Mouse (Mus musculus) left cerebral cortex, postnatal 14 days (tissue): Measurements from ENCODE around the gene Myl3. TPM values are rescaled to one million over a fixed set of nuclear protein-coding genes. Genes with fewer than 3 reads are reported as not detected.

ENCODE experiments used
- DNase-seq, 2 experiments: peaks; one replicate each; pipeline ENCODE4 v3.0.0; 2021 to 2022; ENCODE audit warnings: low spot score in 2 of 2, mixed read lengths in 1 of 2
- intact Hi-C: fragments of 180-260 bp; cut with DNase I; formaldehyde crosslinking; loops from one replicate; pipeline ENCODE4 v1.15.1; 2025
- total RNA-seq, 2 experiments: library from RNA; stranded (reverse); gene quantifications; 2 replicates each; pipeline ENCODE4 v1.2.3; 2021

The Myl3 gene
- total RNA-seq, 2 experiments from 2014 or later: 0.53 TPM; not detected in 1

DNA sequence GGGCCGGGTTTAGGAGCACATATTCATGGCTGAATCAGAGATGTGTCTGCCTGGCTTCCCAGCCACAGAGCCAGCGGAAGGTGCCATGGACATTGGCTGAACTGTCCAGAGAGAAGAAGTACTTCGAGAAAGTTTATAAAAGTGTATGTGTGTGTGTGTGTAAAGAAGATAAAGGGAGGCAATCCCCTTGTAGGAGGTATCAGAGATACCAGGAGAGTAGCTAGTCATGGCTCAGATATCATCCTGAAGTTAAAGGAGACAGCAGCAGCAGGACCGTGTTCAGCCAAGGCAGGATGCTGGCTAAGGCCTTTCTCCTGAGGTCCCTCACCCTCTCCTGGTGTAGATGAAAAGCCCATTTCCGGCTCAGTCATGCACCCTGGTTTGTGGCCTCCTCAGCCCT lies 9.8 kb downstream of the Myl3 start:
- intact Hi-C loops: no loop called here
- no peak for DNase-seq

DNA sequence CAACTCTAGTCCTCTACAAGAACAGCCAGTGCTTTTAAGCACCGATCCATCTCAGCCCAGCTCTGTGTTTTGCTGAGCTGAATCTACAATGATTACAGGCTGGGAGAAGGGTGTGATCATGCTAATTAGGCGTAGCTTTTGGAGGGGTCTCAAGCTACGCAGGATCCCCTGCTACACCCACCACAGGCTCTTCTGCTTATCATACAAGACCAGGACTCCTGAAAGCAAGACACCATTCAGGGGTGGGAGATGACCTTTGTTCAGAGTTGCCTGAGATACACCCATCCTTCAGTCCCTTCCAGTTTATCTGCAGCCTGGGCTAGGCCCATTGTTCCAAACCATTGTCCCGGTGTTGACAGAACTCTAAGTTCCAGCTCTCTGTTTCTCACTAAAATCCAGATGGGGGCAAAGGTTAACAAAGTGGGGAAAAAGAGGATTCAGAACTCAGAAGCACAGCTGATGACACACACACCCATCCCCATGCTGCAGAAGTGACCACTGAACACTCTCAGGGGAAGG lies 11.3 kb downstream of the Myl3 start:
- intact Hi-C loops: no loop called here
- DNase-seq: no peak

DNA sequence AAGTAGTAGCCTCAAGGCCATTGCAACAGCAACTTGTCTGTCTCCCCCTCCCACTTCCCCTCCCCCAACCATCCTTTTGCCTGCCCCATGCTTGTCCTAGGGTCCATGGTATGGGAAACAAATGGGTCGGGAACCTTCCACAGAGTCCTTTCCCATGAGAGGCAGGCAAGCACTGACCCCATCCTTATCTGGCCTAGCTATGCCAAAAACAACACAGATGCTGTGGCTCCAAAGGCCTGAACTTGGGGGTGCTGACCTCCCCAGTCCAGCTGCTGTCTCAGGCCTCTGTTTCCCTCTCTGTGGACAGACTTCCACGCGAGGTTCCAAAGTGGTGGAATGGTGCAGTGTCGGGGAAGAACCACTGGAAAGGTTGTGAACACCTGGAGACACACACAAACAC lies 12.1 kb downstream of the Myl3 start:
- no peak for DNase-seq
- intact Hi-C loops: no loop called here

DNA sequence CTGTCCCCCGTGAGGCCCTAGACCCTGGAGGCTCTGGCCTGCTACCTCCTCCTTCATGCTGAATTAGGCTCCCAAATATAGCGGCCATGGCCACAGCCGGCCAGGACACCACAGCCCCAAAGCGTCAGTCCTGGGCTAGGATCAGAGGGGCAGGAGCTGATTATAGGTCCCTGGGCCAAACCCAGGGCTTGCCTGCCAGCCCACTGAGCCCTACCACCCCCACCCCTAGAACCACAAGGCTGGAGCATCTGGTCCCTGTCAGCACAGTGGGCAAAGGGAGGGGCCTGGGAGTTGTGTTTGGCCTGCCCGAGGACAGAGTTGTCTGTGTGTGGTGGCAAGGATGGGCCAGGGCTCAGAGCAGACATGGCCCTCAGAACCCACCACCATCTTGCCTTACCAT lies 16.2 kb downstream of the Myl3 start:
- intact Hi-C loops: no loop called here
- no peak for DNase-seq

DNA sequence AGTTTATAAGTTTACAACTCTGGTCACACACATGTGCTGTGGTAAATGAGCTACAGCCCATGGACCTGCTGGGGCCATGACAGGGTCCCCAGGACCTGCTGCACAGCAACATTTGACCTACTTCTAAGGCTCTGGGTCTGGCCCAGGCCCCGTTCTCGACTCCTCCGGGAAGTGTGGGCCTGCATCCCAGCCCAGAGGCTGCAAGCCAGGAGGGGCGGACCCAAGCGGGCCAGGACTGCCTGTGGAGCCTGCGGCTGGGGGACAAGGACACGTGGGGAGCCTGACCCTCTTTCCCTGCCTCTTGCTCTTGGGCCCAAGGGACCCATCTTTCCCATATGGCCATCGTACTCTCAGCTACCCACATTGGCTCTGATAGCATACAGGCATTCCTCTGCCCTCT lies 16.9 kb downstream of the Myl3 start:
- intact Hi-C loops: no loop called here

DNA sequence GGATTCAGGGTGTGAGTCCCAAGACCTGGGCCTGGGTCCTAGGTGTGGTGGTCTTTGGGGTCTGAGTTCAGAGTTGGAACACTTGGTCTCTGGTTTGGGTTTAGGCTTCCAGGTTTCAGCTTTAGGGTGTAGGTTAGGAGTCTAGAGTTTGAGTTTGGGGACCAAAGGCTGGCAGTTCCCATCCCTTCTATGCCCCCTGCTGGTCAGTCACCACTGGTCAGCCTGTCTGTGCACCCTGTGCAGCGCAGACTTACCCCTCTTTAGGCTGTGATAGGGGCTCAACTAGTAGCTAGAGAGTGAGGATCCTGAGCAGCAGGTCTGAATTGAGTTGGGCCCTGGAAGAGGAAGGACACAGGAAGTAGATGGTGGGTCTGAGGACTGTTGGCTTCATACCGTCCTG lies 17.6 kb downstream of the Myl3 start:
- peak in 1 of 2 experiments; percentile 53 for DNase-seq
- intact Hi-C loops: no loop called here

More for the DNA sequence above, 16.9 kb downstream of the Myl3 start:
- peak; percentile 31 to 41 for DNase-seq

DNA sequence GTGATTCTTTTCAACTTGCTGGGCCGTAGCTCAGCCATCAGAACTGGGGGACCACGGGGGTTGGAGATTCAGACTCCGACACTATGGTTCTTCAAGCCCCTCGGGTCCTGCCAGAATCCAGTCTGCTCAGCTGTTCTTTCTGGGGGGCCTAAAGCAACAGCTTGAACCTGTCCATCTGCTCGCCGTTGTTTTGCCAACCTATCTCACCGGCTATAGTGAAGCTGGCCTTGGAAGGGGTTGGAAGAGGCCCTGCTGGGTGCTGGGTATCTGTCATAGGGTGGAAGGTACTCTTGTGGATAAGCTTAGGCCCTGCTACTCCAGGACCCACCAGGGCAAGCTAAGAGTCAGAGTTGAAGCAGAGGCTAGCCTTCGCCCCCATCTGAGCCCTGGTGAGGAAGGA lies 19.2 kb downstream of the Myl3 start:
- no peak for DNase-seq
- intact Hi-C loops: no loop called here

DNA sequence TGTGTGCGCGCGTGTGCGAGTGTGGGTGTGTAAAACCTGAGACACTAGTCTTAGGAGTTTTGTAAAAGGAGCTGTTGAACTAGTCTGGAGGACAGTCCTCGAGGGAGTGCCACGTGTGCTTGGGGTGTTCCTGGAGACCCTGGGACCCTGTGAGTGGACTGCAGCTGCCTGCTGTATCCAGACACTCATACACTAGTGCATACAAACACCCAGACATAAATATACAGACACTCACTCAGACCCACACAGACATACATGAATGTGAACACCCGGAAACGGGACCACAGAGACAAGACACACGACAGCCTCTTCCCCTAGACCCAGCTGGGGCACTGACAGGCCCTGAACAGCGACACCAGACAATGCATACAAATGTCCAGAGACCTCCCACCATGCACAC lies 21.1 kb downstream of the Myl3 start:
- intact Hi-C loops: no loop called here
- no peak for DNase-seq

DNA sequence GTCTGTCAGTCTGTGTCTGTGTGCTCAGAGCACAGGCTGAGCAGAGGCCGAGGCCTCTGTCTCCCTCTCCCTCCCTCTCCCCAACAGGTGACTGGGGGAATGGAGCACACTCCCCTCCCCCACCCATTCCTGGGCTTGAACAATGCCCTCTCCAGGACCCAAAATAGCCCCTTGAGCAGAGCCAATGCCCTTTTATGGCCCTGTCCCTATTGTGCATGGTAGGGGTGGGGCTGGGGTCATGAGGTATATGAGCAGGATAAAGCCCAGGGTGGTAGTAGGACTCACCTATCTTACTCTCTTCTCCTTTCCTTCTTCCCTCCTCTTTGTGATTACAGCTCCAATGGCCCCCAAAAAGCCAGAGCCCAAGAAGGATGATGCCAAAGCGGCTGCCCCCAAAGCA lies 21.7 kb downstream of the Myl3 start:
- intact Hi-C loops: no loop called here
- DNase-seq: no peak

DNA sequence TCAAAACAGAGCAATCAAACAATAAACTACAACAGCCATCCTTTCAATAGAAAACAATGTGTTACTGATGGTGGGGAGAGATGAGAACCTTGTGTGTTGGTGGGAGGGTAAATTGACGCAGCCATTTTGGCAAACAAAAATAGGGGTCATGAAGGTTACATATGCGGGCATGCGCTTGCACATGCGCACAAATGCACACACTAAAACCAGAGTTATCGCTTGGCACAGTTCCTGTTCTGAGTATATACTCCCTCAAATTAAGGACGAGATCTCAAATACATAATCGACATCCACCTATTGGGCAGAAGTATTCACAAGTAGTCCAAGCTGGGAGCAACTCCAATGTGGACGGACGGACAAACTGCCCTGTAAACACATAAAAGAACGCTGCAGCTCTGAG lies 30.7 kb downstream of the Myl3 start:
- intact Hi-C loops: no loop called here
- no peak for DNase-seq

DNA sequence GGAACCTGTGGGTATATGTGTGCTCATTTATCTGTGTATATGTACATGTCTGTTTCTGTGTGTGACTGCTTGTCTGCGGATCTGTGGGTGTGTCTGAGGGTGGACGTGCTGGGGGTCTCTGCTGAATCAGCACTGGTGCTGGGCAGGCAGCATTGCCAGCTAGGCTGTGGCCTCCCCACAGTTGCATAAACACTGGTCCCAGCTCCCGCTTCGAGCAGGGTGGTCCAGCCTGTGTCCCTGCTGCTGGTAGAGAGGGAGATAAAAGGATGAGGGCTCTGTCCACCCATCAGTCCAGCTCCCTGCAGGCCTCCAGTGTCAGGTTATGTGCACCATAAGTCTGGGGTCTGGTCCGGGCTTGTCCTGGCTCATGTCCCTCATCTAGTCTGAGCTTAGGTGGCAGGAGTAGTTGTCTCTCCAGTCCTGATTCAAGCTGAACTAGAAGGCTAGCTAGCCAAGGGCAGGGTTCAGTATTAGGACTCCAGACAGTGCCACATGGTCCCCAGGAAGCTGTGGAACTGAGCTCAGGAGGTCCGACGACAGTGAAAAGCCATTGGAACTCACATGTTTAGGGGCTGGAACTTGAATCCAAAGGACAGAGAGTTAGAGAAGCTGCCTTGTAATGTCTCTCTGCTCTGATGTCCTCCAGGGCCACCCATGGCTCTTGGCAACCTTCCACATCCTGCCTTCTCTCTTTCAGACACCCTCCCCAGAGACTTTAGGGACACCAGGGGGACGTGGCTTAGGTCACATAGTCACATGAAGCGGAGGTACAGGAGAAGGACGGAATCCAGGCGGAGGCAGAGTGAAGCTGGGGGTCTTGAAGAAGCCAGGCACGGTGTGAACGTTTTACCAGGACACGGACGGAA lies 33.0 kb downstream of the Myl3 start:
- no peak for DNase-seq
- intact Hi-C loops: no loop called here

DNA sequence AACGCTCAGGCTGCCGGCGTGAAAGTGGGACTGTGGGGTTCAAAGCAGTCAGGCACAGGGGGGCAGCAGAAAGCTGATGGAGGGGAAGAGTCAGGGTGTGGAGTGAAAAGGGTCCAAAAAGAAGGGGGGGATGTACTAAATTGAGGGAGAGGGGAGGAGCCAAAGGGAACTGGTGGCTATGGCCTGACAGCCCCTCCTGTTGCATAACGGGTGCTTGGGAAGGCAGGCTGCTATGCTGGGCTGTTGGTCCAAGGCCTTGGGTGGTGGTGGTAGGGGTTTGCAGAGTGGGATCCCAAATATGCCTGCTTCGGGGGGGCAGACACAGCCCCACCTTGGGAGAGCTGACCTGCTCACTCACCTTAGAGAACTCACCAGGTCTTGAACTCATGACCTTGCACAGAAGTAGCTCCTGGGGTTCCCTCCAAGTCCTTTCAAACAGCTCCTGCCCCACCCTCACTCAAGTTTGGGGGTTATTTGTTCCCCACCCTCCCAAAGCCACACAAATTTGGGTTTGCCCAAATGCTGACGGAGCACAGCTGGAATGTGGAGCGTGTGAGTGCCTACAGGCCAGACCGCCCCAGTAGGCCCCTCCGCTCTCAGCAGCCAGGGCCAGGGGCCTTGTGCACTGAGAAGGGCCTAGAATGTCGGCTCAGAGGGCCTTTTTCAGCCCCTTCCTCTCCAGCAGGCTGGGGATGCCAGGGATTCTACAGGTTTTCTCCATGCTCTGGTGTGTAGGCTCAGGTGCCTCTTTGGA lies 33.8 kb downstream of the Myl3 start:
- intact Hi-C loops: no loop called here
- DNase-seq: no peak

DNA sequence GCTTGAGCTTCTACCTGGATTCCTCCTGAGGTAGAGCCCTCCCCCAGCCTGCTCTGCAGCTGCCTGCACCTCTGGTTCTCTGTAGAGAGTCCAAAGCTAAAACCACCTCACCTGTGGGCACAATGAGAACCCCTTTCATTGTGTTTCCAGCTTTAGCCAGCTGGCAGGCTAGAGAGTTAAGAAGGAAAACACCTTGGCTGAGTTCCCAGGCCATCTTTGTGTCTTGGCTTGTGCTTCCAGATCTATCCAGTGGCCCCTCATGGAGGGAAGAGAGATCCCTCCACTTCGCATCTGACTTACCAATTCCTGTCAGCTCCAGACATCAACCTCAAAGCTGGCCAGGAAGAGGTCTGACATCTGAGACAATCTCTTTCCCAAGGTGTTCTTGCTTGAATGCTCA lies 36.4 kb downstream of the Myl3 start:
- DNase-seq: no peak
- intact Hi-C loops: no loop called here

DNA sequence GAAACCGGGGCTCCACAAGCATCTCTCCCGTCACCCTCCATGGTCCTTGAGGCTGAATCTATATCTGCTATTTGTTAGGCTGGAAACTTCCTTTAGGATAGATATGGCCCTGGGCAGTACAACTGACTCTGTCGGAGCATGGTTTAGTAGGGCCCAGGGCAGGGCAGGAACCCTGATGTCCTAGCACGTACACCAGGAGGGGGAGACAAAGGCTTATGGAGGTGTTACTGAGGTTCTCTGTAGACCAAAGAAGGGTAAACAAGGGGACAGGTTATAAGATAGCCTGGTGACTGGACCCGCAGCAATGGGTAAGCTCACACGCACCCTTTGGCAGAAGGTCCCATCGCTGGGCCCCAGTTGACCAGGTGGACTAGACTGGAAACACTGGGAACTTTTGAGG lies 36.9 kb downstream of the Myl3 start:
- DNase-seq: no peak
- intact Hi-C loops: no loop called here

DNA sequence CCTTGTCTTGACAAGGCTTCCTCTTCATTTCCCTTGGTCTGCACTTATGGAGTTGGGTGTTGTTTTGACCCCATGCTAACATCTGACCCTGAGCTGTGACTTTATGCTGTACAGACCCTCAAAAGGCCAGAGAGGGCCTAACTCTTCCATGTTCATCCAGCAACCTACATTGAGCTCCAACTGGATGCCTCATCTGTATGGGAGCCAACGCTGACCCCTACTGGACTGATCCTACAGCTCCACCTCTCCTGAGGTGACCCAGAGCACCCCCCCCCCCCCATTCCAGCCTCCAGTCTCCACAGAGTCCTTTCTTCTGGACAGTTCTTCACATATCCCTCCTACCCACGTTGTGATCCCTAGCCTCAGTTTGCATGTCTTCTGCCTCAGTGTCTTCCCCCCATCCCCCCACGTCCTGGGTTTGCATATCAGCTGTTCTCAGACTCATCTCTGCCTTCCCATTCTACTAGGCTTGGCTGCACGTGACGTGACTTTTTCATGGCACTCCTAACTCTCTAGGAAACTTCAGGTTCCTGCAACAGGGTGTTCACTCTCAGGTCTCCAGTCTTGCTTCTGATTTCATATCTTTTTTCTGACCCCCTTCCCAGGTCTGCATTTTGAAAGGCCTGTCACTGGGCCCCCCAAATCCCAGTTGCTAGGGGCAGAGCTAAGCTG lies 37.7 kb downstream of the Myl3 start:
- DNase-seq: no peak
- intact Hi-C loops: no loop called here

DNA sequence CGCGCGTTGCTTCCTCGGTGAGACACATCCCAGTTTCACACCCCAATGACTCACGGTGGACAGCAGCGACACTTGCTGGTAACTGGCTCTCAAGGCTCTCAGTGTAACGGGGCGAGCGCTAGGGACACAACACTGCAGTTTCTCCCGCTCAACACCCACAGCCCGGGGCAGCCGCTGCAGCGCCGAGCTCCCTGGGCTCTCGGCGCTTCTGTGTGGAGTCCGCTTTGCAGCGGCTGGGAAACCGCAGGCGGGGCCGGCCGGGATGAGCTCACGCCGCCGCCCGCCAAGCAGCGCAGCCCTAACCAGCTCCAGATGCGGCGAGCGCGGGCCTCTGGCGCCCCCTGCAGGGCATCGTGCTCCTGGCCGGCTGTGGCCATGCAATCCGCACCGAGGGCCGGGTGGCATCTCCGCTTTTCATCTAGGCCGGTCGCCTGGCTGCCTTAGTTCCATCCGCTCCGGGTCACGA lies 39.6 kb downstream of the Myl3 start:
- peak; percentile 94 to 95 for DNase-seq
- intact Hi-C loops: loop anchor here (2.0 to 5.0 kb wide), 3 partner anchors 64 to 369 kb away; no protein-coding TSS in a partner anchor

DNA sequence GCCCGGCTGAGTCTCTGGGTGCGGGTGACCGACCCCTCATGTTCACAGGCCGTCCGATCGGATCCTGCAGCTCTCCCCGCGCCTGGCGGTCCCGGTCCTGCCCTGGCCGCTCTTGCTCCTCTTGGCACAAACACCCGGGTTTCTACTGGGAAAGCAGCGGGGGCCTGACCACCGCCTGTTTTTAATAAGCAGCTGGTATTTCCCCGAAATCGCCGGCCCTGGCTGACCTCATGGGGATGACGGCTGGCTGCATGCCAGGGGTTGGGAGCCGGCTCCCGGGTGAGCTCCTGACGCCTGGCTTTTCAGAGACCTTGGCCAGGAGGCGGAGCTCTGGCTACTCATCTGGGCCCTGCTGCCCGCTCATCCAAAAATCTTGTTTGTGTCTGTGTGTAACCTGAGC lies 40.1 kb downstream of the Myl3 start:
- intact Hi-C loops: loop anchor here (2.0 to 5.0 kb wide), 3 partner anchors 65 to 369 kb away; no protein-coding TSS in a partner anchor
- DNase-seq: peak; percentile 68 to 80

DNA sequence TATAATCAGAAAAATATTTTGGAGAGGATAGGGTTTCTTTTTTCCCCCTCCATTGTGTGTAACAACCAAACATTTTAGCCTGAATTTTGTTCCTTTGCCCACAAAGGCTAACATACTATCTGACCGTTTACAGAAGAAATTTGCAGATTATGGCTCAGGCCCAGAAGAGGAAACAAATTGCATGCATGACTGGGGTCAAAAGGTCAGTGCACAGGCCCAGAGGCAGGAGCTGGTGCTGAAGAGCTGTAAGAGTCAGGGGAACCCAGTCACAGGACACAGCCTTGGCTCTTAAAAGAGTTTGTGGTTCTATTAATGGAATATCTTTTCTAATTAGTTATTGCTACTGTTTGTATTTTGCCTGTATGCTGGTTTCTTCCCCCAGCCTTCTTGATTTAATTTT lies 42.0 kb downstream of the Myl3 start:
- intact Hi-C loops: loop anchor here (5.0 kb wide), 1 partner anchor 371 kb away; no protein-coding TSS in a partner anchor
- no peak for DNase-seq

DNA sequence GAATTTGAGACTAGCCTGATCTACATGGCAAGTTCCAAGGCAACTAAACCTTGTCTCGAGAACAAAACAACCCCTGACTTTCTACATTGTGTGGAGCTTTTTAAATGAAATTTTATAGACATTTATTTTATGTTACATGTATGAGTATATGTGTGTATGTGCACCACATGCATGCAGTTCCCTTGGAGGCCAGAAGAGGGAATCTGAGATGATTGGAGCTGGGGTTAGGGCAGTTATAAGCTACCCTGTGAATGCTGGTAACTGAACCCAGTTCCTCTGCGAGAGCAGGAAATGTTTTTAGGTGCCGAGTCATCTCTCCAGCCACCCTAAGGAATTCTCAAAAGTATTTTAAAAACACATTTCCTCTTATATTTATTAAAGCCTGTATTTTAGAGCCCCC lies 46.5 kb downstream of the Myl3 start:
- intact Hi-C loops: no loop called here

DNA sequence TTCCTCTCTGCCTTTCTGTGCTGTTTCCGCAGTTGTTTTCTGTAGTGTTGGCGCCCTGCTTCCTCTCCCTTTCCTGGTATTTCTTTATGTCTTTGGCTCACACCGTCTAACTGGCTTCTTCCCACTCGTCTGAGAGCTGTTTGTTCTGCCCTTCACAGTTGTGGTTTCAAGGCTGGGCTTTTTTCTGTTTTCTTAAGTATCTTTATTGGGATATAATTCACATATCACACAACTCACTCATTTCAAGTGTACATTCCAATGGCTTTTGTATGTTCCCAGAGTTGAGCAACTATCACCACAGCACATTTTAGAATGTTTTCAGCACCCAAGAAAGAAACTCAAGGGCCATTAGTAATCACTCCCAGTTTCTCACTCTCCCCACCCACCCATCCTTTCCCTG lies 48.8 kb downstream of the Myl3 start:
- intact Hi-C loops: no loop called here
- DNase-seq: no peak

More for the DNA sequence above, 46.5 kb downstream of the Myl3 start:
- no peak for DNase-seq
